Mouse (Mus musculus) lung, postnatal 0 days (tissue): Measurements from ENCODE around the gene Cdh4. TPM values are rescaled to one million over a fixed set of nuclear protein-coding genes. Genes with fewer than 3 reads are reported as not detected.
A peak's percentile ranks its signal among the peaks of the same experiment; 100 is the strongest.

Experiments
- ATAC-seq: fragments of 200-750 bp; cut with Nextera tagmentation; 2 replicates; pipeline ENCODE4 v1.8.0; 2017; ENCODE audit warnings: moderate library complexity
- DNase-seq: peaks from one replicate; pipeline ENCODE4 v3.0.0-alpha.2; 2016; ENCODE audit warnings: low spot score
- H3K27ac ChIP-seq: fragments of 300-500 bp; sonication (generic); 2 replicates; pipeline ENCODE4 v1.5.1; 2014; ENCODE audit warnings: antibody characterized with exemption, mild to moderate bottlenecking, low read length, mixed read lengths
- H3K27me3 ChIP-seq: fragments of 300-500 bp; sonication (generic); replicated peaks from 2 replicates; pipeline ENCODE4 v1.6.1; 2014; ENCODE audit warnings: low read length, mixed read lengths; ENCODE audit not compliant: insufficient read depth
- H3K36me3 ChIP-seq: fragments of 300-500 bp; sonication (generic); 2 replicates; pipeline ENCODE4 v1.6.1; 2014; ENCODE audit warnings: low read length, mixed read lengths; ENCODE audit not compliant: insufficient read depth
- H3K4me1 ChIP-seq: fragments of 300-500 bp; sonication (generic); 2 replicates; pipeline ENCODE4 v1.6.1; 2014; ENCODE audit warnings: antibody characterized with exemption, low read depth, low read length, mixed read lengths; ENCODE audit not compliant: insufficient read depth
- H3K4me2 ChIP-seq: fragments of 300-500 bp; sonication (generic); replicated peaks from 2 replicates; pipeline ENCODE4 v1.6.1; 2014; ENCODE audit warnings: low read depth, mild to moderate bottlenecking, low read length, moderate library complexity, mixed read lengths
- H3K4me3 ChIP-seq: fragments of 300-500 bp; sonication (generic); 2 replicates; pipeline ENCODE4 v1.5.1; 2014; ENCODE audit warnings: low read depth, low read length
- H3K9ac ChIP-seq: fragments of 300-500 bp; sonication (generic); replicated peaks from 2 replicates; pipeline ENCODE4 v1.6.1; 2014; ENCODE audit warnings: low read depth, mild to moderate bottlenecking
- H3K9me3 ChIP-seq: fragments of 300-500 bp; sonication (generic); 2 replicates; pipeline ENCODE4 v1.6.1; 2016; ENCODE audit warnings: low read length, mixed read lengths
- CTCF ChIP-seq: IDR thresholded peaks from 2 replicates; pipeline ENCODE4 v1.5.1; 2016; ENCODE audit warnings: antibody characterized with exemption, mild to moderate bottlenecking
- EP300 ChIP-seq: IDR thresholded peaks from 2 replicates; pipeline ENCODE4 v1.6.1; 2016; ENCODE audit warnings: antibody characterized with exemption, mild to moderate bottlenecking, control low read depth
- WGBS: fragments of 180-500 bp; shearing (Covaris S2); extraction: QIAGEN DNeasy Blood & Tissue Kit; methylation state at CpG from one replicate; pipeline ENCODE4 v1.1.7; 2014; 5-methylcytosine and 5-hydroxymethylcytosine counted together
- polyA plus RNA-seq: library from polyadenylated mRNA; unstranded; fragments of >200 nt; fragmentation: Nextera tagmentation; extraction: Ambion mirVana; gene quantifications from 2 replicates; pipeline ENCODE4 v1.2.1, GENCODE M21; 2015

Gene Cdh4
- polyA plus RNA-seq, 1 experiment from 2014 or later = 3.4 TPM

DNA sequence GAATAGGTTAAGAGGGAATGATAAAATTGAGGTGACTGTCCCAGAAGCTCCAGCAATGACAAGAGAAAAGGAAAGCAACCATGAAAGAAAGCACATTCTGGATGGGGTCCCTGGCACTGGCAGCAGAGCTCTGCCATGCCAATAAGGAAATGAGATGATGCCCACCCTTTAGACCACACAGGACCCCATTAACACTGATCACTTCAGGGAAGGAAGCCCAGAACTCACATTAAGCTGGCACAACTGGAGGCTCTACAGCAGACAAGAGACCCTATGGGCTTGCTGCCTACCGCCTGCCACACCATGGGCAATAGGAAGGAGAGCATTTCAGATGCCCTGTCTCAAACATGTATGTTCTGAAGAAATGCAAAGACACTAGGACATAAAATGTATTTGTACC is 499.5 kb downstream of the Cdh4 start:
- TF ChIP-seq EP300 (no peak), CTCF (no peak)
- no peak overlapping the region for H3K4me2 ChIP-seq
- DNase-seq (no peak), ATAC-seq (no peak)
- no peak overlapping the region for H3K27ac ChIP-seq
- no peaks in the 10 kb centered on the region for H3K9me3 ChIP-seq
- no peak overlapping the region for H3K9ac ChIP-seq
- no peaks in the 10 kb centered on the region for H3K27me3 ChIP-seq
- no peak overlapping the region for H3K4me3 ChIP-seq
- no peaks in the 10 kb centered on the region for H3K36me3 ChIP-seq
- H3K4me1 ChIP-seq = peaks cover 9% of the 10 kb centered on the region; the same call in 1 of the 2 replicates
- WGBS = 100% methylated on average over 1 of the region's 1 CpGs

DNA sequence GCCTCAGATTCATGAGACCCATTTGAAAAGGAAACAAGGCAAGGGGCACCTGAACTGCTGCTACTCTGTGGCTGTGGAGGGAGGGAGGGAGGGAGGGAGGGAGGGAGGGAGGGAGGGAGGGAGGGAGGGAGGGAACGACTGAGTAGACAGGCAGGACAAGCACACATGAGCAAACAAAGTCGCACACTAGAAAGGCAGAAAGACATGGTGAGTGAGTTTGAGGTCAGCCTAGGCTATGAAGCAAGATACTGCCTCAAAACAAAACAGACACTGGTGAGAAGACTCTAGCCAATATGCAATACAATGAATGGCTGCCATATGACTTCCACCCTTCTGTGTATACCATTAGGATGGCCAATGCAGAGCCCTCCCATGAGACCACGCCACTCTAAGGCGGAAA is 502.8 kb downstream of the Cdh4 start:
- no peak for DNase-seq

GRCm38 (mm10) chr2:179946496-179946895 is 504.3 kb downstream of the Cdh4 start:
- Histone ChIP-seq H3K4me1 (peaks cover 23% of the 10 kb centered on the region; the same call in 1 of the 2 replicates), H3K9ac (no peak overlapping the region)
- no peak for ATAC-seq

More for the DNA sequence above, 502.8 kb downstream of the Cdh4 start:
- Histone ChIP-seq H3K9me3 (no peaks in the 10 kb centered on the region), H3K9ac (no peak overlapping the region), H3K4me1 (peaks cover 23% of the 10 kb centered on the region; the same call in 1 of the 2 replicates), H3K4me2 (no peak overlapping the region), H3K4me3 (no peak overlapping the region), H3K27me3 (no peaks in the 10 kb centered on the region), H3K27ac (no peak overlapping the region), H3K36me3 (no peaks in the 10 kb centered on the region)
- no peak for ATAC-seq
- TF ChIP-seq CTCF = no peak
- TF ChIP-seq EP300 = no peak
- WGBS = 46% methylated on average over 4 of the region's 4 CpGs

GRCm38 (mm10) chr2:179947607-179948006 is 505.4 kb downstream of the Cdh4 start:
- no peak overlapping the region for H3K9ac ChIP-seq
- H3K27ac ChIP-seq = 0 out of 2 replicates have a peak overlapping the region, but pooled peaks have one; percentile 5
- H3K4me2 ChIP-seq = no peak overlapping the region

More at GRCm38 (mm10) chr2:179946496-179946895, 504.3 kb downstream of the Cdh4 start:
- H3K27me3 ChIP-seq = no peaks in the 10 kb centered on the region
- 88% methylated on average over 6 of the region's 6 CpGs for WGBS
- no peaks in the 10 kb centered on the region for H3K9me3 ChIP-seq
- no peak for DNase-seq
- H3K36me3 ChIP-seq = no peaks in the 10 kb centered on the region
- H3K4me2 ChIP-seq = no peak overlapping the region
- H3K4me3 ChIP-seq = no peak overlapping the region
- TF ChIP-seq EP300 (no peak), CTCF (no peak)
- H3K27ac ChIP-seq = no peak overlapping the region

DNA sequence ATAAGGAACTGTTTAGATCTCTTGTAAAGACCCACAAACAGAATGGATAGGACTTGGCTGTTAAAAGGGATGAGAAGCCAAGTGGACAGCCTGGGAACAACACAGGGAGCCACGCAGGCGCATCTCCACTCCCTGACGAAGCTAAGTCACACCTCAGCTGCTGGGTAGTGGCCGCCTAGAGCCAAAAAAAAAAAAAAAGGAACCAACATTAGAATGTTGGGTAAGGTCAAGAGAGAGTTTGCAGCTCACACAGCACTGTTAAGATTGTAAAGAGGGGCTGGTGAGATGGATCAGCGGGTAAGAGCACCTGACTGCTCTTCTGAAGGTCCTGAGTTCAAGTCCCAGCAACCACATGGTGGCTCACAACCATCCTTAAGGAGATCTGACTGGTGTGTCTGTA is 506.6 kb downstream of the Cdh4 start:
- H3K27me3 ChIP-seq = no peaks in the 10 kb centered on the region
- peaks cover 23% of the 10 kb centered on the region; the same call in 1 of the 2 replicates for H3K4me1 ChIP-seq
- H3K36me3 ChIP-seq = no peaks in the 10 kb centered on the region
- WGBS = 80% methylated on average over 5 of the region's 5 CpGs
- no peaks in the 10 kb centered on the region for H3K9me3 ChIP-seq
- H3K4me3 ChIP-seq = no peak overlapping the region
- no peak overlapping the region for H3K4me2 ChIP-seq
- no peak for DNase-seq
- no peak for TF ChIP-seq EP300
- no peak for TF ChIP-seq CTCF
- H3K9ac ChIP-seq = no peak overlapping the region
- H3K27ac ChIP-seq = no peak overlapping the region
- no peak for ATAC-seq

More at GRCm38 (mm10) chr2:179947607-179948006, 505.4 kb downstream of the Cdh4 start:
- DNase-seq (peak; percentile 65), ATAC-seq (peak; percentile 52)
- Histone ChIP-seq H3K36me3 (no peaks in the 10 kb centered on the region), H3K9me3 (no peaks in the 10 kb centered on the region), H3K27me3 (no peaks in the 10 kb centered on the region), H3K4me1 (peaks cover 23% of the 10 kb centered on the region; the same call in 1 of the 2 replicates), H3K4me3 (no peak overlapping the region)
- TF ChIP-seq EP300 = no peak
- no peak for TF ChIP-seq CTCF
- WGBS = 50% methylated on average over 5 of the region's 5 CpGs
